Mouse (Mus musculus) retina, postnatal 7 days (tissue): ENCODE data around the gene Notch3.

Experiments
- DNase-seq: peaks from one replicate; pipeline ENCODE4 v3.0.0-alpha.2; 2012; ENCODE audit warnings: low read depth, low spot score

Gene Notch3

DNA sequence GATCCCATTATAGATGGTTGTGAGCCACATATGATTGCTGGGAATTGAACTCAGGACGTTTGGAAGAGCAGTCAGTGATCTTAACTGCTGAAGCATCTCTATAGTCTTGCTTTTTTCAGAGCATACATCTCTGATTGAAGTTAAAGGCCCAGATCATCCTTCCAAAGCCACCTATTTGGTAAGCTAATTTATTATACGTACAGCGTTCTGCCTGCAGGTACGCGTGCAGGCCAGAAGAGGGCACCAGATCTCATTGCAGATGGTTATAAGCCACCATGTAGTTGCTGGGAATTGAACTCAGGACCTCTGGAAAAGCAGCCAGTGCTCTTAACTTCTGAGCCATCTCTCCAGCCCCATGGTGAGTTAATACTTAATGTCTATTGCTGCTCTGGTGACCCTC is 73.8 kb downstream of the Notch3 start:
- DNase-seq, result no peak

DNA sequence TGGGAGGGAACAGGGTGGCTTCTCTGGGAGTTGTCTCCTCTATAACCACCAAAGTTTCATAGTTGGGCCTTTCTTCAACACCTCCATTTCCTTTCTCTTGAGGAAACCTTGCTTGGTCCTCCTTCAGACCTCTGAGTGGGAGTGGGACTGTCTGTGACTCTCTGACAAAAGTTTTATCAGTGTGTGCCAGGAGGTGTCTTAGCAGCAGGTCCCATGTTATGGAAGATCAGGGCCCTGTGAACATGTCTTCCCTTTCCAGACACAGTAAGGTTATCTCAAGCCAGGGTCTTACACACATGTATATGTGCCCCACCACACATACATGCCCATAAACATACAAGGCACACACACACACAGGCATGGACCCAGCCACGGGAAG is 74.4 kb downstream of the Notch3 start:
- no peak for DNase-seq

DNA sequence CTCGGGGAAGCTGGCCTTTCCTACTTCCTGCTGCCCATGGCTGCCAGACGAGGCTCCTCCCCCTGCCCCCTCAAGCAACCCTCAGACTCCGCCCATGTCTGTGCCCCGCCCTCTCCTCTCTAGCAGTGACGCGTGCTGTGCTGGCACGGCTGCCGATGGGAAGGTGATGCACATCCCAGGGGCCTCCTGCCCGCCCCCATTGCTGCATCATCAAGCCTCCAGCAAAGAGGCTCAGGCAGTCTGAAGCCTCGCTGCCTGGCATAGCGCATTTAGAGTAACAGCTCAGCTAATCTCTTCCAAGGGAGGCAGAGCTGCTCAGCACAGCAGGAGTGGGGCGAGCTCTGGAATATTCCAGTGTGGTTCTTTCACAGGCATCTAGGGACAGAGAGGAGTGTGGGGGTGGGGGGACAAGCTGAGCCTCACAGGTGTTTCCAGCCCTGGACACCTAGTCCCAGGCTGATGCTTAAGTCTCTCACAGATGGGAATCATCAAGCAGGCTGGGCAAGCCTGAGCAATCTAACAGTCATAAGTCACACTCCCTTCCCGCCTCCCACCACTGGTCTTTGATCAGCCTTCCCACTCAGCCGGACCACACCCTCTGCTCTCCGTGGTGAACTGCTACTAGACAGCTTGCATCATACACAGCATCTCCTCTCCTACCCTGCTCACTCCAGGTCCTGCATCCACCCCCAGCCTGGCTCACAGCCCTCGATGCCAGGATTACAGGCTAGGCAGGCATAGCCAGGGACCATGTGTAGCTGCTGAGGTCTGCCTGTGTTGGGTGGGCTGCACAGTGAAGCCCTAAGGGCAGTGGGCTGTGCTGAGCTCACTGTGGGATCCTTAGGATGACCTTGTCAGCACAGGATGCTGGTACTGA is 75.0 kb downstream of the Notch3 start:
- DNase-seq, result peak; percentile 80

DNA sequence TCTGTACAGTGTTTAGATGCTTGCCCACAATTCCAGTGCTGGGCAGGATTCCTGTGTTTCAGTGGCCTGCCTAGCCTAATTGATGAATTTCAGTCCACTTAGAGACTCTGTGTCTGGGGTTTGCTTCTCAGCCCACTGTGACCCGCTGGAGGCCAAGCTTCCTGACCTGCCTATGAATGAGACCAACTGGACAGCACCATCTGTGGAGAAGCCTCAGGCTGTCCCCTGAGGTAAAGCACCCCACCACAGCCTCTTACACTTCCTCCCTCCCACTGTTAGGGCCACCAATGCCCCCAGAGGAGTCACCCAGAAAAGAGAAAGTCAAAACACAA is 75.7 kb downstream of the Notch3 start:
- DNase-seq, result no peak

DNA sequence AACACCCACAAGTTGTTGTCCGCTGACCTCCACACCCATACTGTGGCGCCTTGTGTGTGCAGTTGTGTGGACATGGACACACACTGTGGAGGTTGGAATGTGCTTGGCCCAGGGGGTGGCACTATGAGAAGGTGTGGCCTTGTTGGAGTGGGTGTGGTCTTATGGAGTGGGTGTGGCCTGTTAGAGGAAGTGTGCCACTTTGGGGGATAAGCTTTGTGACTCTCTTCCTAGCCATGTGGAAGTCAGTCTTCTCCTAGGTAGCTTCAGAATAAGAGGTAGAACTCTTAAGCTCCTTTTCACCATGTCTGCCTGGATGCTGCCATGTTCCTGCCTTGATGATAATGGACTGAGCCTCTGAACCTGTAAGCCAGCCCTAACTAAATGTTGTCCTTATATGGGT is 79.6 kb downstream of the Notch3 start:
- no peak for DNase-seq

DNA sequence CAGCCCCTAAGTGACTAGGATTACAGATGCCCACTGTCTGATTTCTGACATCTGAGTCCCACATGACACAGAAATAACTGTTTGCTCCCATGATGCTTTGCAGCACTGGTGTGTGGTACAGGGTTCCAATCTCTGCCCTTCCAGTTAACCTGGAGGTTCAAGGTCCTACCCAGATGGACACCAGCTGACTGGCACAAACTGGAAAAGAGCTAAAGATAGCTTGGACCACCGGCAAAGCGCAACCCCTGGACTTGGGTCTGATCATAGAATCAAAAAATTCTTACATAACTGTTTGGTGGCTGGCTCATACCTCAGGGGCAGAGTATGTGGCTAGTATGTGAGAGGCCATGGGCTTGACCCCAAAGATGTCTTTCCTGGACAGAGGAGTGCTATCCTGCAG is 83.3 kb downstream of the Notch3 start:
- DNase-seq, result no peak

DNA sequence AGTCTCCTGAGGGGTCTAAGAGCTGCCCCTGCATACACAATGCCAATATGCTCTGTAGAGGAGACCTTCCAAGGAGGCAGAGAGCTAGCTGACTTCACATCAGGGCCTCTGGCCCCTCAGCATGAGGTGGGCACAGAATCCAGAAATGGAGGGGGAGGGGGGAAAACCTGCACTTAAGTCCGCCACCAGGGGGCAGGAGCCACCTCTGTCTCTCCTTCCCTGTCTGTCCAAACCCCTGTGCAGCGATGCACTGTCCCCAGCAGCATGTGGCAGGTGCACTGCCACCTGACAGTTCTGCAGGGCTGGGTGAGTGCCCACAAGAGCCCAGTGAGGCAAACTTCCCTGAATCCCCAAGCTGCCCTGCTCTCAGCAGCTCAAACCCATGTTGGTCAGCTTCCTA is 91.5 kb downstream of the Notch3 start:
- DNase-seq, result peak; percentile 40

DNA sequence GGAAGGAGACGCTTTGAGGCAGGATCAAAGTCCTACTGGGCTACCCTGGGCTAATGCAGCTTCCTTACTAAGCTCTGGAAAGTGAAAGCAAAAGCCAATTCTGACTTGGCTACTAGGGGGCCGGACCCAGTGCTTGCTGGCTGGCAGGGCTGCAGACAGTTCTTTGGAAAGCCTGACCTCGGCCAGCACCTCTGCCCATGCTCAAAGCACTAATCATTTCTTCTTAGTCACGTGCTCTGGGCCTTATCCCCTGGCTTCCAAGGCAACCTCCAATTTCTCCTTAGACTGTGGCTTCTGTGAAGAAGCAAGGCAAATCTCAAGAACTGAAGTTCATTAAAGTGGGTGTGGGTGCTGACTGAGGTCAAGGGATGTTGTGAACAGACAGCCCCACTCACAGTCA is 92.0 kb downstream of the Notch3 start:
- no peak for DNase-seq

DNA sequence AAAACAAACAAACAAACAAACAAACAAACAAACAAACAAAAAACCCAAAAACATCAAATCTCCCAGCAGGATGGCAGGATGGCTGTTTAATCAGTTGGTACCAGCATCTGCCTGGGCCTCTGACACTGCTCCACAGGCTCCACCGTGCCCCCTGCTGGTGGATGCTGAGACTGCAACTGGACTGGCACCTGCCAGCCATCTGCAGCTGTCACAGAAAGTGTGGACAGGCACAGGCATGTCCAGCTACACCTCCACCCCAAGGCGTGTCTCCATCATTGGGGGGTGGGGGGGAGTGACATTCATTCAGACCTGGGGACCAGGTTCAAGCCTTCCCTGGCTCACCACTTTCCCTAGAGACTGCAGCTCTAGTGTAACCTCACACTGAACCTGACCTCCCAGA is 93.3 kb downstream of the Notch3 start:
- DNase-seq, result peak; percentile 68
